Mouse (Mus musculus) yolk sac, embryonic 10.5 days (tissue): Measurements from ENCODE around the gene Gipc2.
"Not testable (repeated sequence)": the region's sequence is repeated elsewhere in the genome, so short reads cannot be mapped to it uniquely, and the experiment has no call there.

Source experiments
- DNase-seq: peaks from one replicate; pipeline ENCODE4 v3.0.0-alpha.2; 2017; ENCODE audit warnings: low spot score

Gipc2 gene

DNA sequence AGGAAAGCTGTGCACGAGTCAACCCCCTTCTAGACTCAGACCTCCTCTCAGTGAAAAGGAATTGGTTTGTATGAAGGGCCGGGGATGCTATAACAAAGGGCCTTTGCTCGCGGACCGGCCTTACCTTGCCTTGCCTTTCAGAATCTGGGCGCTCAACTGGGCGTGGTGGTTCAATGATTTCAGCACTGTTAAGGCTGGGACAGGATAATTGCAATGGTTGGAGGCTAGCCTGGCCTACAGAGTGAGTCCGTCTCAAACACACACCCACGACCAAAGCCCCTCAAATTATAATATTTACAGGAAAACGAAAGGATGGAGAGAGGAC is at the start of gene Gipc2:
Gene Gipc2 (minus strand): TSS at position 132 of the 325 bp plus-strand sequence.
- DNase-seq, result no peak

DNA sequence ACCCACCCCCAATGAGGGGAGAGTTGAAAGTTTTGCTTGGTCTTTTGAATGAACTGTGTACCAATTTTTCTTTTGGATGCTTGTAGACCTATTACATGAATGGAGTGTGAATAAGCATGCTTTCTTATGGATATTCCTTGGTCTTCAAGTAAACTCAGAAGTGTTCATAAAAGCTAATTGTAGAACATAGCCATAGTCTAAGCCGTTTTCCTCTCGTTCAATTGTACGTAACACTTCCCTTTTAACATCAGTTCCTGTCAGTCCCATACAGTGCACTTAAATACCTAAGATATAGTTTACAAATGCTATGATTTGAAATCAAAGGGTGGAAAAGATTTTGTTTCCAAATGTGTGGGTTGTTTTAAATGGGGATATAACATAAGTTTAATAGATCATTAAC is 47.4 kb upstream of the Gipc2 start:
- no peak for DNase-seq

DNA sequence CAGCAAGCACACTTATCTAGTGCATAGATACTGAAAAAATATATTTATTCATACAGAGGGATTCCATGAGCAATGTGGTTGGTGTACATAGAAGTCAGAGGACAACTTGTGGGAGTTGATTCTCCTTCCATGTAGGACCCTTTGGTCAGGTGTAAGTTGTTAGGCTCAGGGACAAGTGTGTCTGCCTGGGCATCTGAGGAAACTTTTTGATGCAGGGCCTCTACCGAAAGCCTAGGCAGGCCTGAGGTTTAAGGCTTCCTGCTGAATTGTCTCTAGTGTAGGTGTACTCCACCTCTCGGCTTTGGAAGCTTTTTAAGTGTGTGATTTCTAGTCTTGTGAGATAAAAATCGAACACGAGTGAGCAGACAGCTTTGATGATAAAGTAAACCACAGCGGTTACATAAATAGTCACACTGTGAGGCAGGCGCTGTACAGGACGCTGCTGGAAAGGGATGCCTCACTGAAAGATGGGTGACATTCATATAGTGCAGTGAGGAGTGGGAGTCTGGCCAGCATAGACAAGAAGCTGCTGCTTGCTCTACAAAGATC is 45.8 kb upstream of the Gipc2 start:
- no peak for DNase-seq

DNA sequence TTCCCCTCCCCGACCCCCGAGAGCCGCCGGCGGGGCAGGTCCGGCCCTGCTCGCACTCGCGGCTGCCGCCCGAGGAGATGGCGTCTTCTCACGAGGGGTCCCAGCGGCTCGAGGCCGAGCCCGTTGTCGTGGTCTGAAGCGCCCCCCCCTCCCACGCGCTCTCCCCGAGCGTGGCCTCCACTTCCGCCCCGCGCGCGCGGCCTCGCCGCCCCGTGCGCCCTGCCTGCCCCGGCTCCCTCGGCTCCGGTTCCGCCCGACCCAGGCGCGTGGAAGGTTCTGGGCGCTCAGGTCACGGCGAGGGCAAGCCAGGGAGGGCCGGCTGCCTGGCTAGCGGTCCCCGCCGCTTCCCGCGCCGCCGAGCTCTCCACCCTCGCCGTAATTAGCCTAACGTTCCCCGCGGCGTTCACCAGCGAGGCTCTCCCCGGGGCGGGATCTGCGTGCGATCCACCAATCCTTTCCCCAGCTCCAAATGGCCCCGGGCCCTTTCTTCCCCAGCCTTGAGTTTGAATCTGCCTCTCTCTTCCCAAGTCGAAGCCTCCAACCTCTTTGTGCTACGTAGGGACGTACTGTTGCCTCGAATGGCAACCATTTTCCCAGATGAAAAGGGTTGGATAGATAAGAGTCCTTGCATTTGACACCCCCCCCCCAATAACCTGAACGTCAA is 44.8 kb upstream of the Gipc2 start:
- peak; percentile 65 for DNase-seq

DNA sequence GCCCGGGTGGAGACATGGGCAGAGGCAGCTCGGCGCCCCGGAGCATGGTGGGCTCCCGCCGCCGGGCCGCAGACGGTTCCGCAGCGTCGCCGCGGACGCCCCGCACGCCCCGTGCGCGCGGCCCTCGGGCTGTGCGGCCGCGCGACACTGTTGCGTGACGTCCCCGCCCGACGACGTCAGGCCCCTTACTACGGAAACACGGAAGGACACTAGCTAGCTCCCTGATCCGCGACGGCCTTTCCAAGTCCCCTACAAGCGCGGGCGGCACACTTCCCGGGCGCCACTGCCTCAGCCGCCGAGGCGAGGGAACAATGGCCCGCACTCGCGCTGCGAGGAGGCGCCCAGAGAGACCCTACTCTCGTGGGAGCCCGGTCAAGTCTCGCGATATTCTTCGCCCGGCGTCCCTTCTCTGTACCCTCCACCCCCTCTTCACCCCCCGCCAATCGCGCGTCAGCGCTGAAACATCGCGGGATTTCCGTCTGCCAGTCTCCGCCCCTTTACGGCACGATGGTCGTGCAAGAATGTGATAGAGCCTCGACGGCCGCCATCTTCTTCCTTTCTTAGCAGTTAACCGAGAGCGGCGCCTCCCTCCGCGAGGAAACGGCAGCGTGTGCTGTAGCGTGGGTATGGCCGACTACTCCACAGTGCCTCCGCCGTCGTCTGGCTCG is 44.1 kb upstream of the Gipc2 start, which contains the start of the genes Dnajb4 and Fubp1:
Gene Dnajb4 (minus strand): TSS at position 336 of the 668 bp plus-strand sequence.
Gene Fubp1 (plus strand): TSS at position 456 of the 668 bp plus-strand sequence.
- DNase-seq, result peak; percentile 100

DNA sequence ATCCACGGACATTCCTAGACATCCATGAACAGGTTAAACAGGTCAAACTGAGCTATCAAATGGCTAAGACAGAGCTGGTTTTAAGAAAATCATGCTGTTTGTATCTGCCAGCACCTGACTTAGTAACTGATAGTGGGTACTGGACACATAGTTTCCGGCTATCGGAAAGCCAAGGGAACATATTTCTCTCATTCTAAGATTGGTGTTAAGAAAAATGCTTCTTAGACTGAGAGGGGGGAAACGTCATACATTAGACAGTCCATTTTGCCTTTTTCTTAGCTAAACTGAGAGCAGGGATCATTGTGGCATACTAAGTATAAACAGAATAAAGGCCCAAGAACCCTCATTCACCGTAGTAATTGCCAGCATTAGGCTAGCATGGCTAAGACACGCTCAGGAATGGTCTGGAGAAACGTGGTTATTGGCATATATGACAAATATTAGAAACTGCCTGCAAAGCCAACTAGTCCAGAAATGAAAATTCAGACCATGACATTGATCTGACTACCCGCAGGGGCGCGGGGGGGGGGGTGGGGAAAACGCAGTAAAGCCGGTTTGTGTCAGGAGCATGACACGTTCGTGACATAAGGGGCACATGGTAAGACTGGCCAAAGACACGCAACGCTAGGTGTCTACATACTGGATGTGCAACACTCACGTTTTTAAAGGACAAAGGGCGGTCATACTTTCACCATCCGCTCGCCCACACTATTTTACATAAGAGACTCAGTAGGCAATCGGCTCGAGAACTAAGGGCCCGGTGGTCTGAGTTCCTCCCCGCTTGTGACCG is 43.3 kb upstream of the Gipc2 start:
- DNase-seq, result no peak

DNA sequence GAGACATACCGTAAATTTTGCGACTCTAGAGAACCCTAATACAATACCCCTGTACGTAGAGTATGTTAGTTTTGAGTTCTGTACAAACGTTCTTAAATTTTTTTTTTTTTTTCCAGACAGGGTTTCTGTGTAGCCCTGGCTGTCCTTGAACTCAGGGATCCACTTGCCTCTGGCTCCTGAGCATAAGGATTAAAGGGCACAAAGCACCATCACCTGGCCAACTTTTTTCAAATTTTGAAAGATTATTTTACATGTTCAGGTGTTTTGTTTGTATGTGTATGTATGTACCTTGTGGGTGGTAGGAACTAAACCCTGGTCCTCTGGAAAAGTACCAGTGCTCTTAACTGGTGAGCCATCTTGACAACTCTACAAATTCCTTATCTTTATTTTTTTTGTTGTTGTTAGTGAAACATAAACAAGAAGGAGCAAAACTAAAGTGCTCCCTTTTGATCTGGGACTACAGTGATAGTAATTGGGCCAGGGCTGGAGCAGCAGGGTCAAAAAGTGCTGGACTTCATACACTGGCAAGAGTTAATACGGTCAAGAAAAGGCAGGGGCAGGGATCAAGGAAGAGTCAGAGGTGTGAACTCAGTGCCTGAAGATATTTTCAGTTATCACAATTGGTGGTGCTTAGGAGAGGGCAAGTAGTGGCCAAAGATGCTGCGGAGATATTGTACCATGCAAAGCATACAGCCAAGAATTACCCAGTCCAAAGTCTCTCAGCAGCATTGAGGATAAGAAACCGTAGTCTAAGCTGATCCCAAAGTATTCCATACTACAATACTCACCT is 42.3 kb upstream of the Gipc2 start:
- DNase-seq, result no peak

DNA sequence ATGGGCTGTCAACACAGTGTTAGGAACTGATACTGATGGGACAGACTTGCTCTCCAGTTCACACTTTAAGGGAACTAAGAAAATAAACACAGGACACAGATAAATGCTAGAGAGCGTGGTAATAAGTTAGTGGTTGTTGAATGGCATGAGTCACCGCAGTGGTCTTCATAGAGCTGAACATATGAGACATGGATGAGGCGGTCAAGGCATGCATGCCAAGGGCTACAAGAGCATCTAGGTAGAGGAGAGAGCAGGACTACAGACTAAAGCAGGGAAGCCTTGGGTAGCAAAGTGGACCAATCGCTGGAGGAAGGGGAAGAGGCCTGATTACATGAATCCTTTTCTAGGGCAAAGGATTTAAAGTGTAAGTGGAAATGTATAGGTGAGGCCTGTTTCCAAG is 41.1 kb upstream of the Gipc2 start:
- DNase-seq, result no peak

DNA sequence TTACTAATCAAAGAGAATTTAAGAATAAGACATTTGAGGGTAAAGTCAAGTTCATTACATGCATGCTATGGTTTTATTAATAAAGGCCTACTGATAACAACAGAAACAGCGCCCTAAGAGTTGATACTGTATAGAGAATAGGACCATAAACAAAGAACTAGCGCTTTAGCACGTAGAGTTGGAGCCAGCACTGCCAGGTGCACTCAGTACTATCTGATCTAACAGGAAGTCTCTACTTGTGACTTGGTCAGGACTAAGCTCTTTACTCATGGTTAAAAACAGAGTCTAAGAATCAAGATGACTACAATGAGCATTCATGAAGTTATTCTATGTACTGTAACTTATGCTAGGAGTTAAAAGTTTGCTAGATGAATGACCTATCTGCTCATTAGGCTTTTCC is 38.5 kb upstream of the Gipc2 start:
- DNase-seq, result no peak

DNA sequence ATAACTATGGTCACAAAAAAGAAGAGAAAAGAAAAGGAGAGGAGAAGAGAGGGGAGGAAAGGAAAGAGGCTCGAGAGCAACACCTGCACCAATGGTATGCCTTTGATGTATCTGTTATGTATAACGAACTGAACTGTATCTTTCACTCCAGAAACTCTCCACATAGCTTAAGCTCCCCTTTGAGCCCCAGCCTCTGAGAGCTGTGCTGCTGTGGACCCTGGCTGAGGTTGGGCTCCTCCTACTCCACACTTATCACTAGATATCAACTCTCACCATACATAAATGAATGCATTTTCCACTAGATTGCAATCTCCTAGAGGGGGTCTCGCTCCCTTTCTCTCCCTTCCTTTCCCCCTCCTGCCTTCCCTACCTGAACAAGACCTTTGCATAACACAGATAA is 38.0 kb upstream of the Gipc2 start:
- DNase-seq, result no peak

DNA sequence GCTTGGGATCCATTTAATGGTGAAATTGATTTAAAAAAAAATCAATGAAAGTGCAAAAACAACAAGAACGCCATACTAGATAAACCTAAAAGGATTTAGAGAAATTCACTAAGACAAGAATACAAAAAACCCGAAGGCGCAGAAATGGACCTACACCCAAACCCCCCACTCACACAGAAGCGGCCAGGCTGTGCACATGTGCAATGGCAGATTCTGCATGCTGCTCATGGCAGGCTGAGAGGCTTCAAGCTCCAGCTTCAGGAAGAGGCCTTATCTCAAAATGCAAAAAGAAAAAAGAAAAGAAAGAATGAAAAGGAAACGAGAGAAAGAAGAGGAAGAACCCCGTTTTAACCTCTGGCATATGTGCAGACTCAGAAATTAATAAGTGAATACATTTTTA is 37.4 kb upstream of the Gipc2 start:
- DNase-seq, result no peak

DNA sequence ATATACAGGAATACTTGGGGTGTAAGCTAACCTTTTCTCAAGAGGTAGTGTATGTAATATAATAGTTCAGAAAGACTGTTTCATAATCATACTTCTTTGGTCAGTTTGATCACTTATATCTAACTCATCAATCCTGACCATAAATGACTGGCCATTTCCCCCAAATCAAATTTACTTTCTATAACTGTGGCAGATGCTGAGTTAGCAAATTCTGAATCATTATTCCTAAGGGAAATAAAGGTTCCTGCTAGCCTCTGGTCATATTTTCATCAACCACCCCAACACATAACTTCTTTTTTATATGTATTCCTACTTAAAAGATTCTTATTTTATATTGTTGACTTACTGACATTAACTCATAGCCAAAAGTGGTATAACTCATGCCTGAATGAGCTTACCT is 36.9 kb upstream of the Gipc2 start:
- no peak for DNase-seq

DNA sequence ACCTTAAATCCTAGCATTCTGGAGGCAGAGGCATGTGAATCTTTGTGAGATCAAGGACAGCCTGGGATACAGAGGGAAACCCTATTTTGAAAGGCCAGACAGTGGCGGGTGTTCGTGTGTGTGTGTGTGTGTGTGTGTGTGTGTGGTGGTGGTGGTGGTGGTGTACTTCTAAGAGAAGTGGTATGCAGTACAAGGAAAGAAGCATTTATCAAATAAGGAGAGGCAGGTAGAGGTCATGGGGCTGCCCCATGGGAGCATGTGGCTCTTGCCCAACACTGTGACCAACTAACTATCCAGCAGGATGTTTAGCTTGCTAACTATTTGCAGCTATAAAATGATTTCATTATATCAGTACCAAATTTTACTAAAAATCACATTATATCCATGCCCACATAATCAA is 35.6 kb upstream of the Gipc2 start:
- peak; percentile 50 for DNase-seq

DNA sequence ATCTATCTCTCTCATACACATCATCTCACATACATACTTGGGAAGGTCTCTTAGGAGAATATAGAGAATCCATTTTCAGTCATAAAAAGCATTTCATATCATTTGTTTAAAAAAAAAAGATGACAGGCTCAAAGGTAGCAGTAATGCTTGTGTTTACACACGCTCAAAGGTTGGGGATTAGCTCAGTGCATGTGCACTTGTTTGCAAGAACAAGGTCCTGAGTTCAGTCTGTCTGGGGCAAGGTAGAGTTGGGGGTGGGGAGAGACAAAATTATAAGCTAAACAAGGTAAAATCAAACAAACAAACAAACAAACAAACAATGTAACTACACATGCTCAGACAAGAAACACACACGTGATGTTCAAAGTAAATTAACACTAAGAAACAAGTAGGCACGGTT is 35.2 kb upstream of the Gipc2 start:
- peak; percentile 55 for DNase-seq

DNA sequence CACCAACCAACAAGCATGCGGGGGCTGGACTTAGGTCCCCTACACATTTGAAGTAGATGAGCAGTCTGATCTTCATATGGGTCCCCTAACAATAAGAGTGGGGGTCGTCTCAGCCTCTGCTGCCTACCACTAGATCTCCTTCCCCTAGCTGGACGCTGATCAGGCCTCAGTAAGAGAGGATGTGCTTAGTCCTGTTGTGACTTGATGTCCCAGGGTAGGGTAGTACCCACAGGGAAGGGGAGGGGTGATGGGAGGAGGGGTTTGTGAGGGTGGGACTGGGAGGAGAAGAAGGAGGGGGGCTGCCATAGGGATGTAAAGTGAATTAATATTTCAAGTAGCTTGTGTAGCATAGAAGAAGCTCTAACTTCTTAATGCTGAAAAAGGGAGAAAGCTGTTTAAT is 33.1 kb upstream of the Gipc2 start:
- DNase-seq, result no peak

DNA sequence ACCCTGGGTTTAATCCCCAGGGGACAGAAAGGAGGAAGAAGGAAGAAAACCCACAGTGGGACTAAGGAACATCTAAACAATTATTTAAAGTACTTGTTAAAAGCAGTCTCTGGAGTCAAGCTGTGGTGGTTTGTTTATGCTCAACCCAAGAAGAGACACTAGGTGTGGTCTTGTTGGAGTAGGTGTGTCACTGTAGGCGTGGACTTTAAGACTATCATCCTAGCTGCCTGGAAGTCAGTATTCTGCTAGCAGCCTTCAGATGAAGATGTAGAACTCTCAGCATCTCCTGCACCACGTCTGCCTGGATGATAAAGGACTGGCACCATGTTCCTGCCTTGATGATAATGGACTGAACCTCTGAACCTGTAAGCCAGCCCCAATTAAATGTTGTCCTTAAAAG is 31.2 kb upstream of the Gipc2 start:
- DNase-seq, result not testable (repeated sequence)

DNA sequence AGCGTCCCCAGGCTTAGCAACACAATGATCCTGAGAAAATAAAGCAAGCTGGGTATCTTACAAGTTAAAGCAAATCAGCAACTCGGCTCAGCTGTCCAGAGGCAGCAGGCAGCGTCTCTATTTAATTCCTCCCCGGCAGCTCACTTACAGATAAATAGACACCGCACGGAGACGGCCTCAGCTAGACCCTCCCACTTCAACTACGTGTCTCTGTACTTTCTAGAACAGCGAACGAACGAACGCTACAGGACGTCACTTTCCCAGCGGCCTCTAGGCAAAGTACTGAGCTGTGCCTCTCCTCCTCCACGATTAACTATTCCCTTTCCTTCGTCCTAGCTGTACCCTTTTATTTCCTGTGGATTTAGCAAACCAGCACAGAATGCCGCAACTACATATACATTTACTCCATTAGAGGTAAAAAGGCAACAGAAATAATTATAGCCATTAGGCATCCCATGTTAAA is 27.6 kb upstream of the Gipc2 start:
- peak; percentile 89 for DNase-seq

DNA sequence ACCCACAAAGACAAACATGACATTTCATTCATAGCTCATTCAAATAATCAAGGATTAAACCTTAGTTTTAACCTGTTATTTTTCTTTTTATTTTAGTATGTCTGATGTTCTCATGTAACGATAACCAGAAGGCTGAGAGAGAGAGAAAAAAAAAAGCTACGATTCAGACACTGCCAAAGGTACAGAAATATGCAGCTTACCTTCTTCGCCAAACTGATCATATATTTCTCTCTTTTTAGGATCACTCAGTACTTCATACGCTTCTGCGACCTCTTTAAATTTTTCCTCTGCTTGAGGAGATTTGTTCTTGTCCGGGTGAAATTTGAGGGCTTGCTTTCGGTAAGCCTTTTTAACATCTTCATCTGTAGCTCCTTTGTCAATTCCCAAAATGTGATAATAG is 27.1 kb upstream of the Gipc2 start:
- no peak for DNase-seq

DNA sequence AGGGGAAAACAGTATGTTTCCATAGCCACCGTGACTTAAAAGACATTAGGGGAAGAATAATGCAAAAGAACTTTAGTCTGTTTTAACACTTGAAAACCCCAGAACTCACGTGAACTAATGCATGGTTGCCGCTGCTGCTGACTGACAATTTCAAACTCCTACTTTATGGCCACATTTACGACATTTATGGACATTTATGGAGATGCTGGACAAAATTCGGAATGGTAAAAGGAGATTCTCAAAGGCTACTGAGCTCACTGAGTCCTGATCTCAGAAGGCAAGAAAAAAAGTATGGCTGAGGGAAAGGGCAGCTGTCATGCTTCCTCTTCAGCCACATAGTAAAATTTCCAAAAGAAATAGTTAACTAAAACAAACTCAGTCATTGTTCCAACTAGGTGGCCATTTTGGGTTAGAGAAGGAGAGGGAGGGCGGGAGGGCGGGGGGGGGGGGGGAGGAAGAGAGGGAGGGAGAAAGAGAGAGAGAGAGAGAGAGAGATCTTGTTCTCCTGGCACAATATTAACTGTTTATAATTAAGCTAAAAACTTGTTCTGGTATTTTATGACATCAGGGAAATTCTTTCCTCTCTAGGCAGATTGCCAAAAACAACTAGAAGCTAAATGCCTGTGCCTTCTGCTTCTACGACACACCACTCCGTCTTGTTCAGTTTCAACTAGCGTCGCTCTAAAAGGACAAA is 26.4 kb upstream of the Gipc2 start:
- DNase-seq, result peak; percentile 38

DNA sequence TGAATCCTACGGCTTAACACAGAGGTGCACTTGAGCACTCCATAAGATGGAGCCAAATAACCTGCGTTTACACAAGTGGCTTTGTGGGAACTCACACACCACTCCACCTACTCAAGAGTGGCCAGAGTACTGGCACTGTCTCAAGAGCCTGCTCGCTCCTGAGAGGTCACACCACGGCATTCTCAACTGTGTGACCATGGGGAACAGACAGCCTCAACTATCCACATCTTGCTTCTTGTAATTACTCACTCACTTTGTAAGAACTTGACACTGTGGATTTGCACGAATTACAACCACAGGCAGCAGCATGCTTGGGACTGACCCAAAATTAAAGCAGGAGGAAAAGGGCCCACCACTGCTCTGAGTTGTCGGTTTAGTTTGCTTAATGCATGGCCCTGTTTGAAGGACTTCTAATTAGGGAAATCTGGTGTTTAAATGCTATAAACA is 25.8 kb upstream of the Gipc2 start:
- DNase-seq, result no peak
